Mouse (Mus musculus) C2C12 (cell line): ENCODE measurements around the gene Samd5. TPM values are rescaled to one million over a fixed set of nuclear protein-coding genes. Genes with fewer than 3 reads are reported as not detected.
A peak's percentile ranks its signal among the peaks of the same experiment; 100 is the strongest.

Experiments
- H3K27me3 ChIP-seq: one replicate; pipeline ENCODE4 v1.6.1; 2011; ENCODE audit not compliant: control insufficient read depth, insufficient read depth, insufficient read length
- H3K36me3 ChIP-seq: one replicate; pipeline ENCODE4 v1.6.1; 2011; ENCODE audit not compliant: control insufficient read depth, insufficient read depth
- H3K4me3 ChIP-seq: one replicate; pipeline ENCODE4 v1.5.1; 2011; ENCODE audit warnings: mild to moderate bottlenecking, control low read depth; ENCODE audit not compliant: poor library complexity, insufficient read depth, severe bottlenecking
- H3K79me2 ChIP-seq: one replicate; pipeline ENCODE4 v1.6.1; 2011; ENCODE audit not compliant: control insufficient read depth, insufficient read depth
- H3K79me3 ChIP-seq: one replicate; pipeline ENCODE4 v1.6.1; 2011; ENCODE audit warnings: low read depth, control low read depth
- H3ac ChIP-seq: one replicate; pipeline ENCODE3; 2011; ENCODE audit warnings: low read depth; ENCODE audit not compliant: control insufficient read depth, insufficient read length
- CEBPB ChIP-seq: IDR thresholded peaks from one replicate; pipeline ENCODE4 v1.6.1; 2011; ENCODE audit warnings: low read depth, mild to moderate bottlenecking, control low read depth, moderate library complexity
- CTCF ChIP-seq: IDR thresholded peaks from one replicate; pipeline ENCODE4 v1.5.1; 2011; ENCODE audit not compliant: control insufficient read depth, insufficient read depth, insufficient read length
- FOSL1 ChIP-seq: IDR thresholded peaks from one replicate; pipeline ENCODE4 v1.8.0; 2011; ENCODE audit warnings: mild to moderate bottlenecking, low read length; ENCODE audit not compliant: poor library complexity, insufficient read depth, severe bottlenecking
- MAX ChIP-seq: IDR thresholded peaks from one replicate; pipeline ENCODE4 v1.6.1; 2011; ENCODE audit warnings: mild to moderate bottlenecking, control low read depth
- MYOD1 ChIP-seq: IDR thresholded peaks from one replicate; pipeline ENCODE4 v1.6.1; 2011; ENCODE audit warnings: low read depth; ENCODE audit not compliant: control insufficient read depth, insufficient read length
- MYOG ChIP-seq: IDR thresholded peaks from one replicate; pipeline ENCODE4 v1.6.1; 2011; ENCODE audit not compliant: control insufficient read depth, insufficient read length; ENCODE audit errors: extremely low read depth
- USF1 ChIP-seq: IDR thresholded peaks from one replicate; pipeline ENCODE4 v1.6.1; 2011; ENCODE audit warnings: low read depth, mild to moderate bottlenecking, control low read depth, moderate library complexity
- polyA plus RNA-seq: library from polyadenylated mRNA; unstranded; fragments of >200 nt; fragmentation: generic; extraction: Trizol; gene quantifications from one replicate; pipeline ENCODE4 v1.2.1, GENCODE M21; 2012; ENCODE audit warnings: missing spikeins

Samd5 gene
- polyA plus RNA-seq, 1 experiment: not detected

DNA sequence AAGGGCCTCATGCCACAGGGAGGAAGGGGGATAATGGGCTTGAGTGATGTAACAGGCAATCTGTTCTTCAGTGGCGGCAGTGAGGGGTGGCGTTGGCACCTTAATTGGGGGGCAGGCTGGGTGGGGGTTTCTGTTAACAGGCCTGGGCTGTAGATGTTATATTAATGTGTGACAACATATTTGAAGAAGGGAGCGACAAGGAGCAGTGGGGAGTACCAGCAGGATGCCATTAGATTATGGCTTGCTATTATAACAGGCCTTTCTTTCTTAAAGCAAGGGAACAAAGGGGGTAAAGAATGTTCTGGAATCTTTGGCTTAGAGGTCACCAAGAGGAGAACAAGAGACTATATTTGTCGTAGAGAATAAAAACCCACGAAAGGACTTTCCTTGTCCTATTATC lies 4.9 kb upstream of the Samd5 start:
- H3K27me3 ChIP-seq: peaks cover 12% of the 10 kb centered on the region
- H3K79me3 ChIP-seq: no peaks in the 10 kb centered on the region
- TF ChIP-seq MYOD1: no peak
- TF ChIP-seq FOSL1: no peak
- no peak for TF ChIP-seq CEBPB
- no peaks in the 10 kb centered on the region for H3K36me3 ChIP-seq
- no peaks in the 10 kb centered on the region for H3K79me2 ChIP-seq
- no peak overlapping the region for H3K4me3 ChIP-seq
- no peak overlapping the region for H3ac ChIP-seq

DNA sequence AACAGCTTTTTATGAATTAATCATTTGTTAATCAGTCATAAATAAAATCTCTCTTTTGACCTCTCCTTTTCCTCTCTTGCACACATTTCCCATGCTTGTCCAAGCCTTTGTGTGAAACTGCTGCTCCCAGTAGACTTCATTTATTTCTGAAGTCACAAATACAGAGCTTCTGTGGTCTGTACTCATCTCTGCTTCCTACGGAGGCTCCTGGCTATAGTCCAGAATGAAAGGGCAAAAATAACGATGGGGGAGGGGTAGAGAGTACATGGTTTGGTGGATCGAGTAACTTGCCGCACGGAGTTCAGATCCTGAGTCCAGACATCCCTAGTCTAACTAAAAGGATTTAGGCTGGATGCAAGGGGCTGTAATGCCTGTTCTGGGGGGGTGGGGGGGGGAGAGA lies 3.1 kb upstream of the Samd5 start:
- Histone ChIP-seq H3K79me2 (no peaks in the 10 kb centered on the region), H3K79me3 (no peaks in the 10 kb centered on the region), H3K36me3 (no peaks in the 10 kb centered on the region), H3ac (no peak overlapping the region), H3K27me3 (peaks cover 20% of the 10 kb centered on the region), H3K4me3 (no peak overlapping the region)
- TF ChIP-seq MAX (no peak), MYOG (no peak), CTCF (no peak), MYOD1 (no peak), USF1 (no peak), CEBPB (no peak)

DNA sequence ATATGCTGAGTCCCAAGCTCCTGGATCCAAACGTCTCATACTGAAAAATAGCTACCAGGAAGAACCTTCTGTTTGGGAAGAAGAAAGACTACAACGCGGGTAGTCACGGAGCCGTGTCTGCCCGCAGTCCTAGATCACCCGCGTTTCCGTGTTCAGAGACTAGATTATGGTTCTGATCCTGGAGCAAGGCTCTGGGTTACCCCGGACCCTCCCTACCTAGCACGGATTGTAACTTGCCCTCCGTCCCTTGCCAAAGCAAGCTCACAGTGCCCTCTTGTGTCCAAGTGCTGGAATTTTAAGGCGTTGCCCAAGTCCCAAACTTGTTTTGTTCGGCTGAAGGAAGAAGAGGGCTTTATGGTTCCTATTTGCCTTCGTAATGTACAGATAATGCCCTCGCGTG lies 1.9 kb upstream of the Samd5 start:
- Histone ChIP-seq H3K79me2 (no peaks in the 10 kb centered on the region), H3K36me3 (no peaks in the 10 kb centered on the region), H3K27me3 (peaks cover 20% of the 10 kb centered on the region), H3ac (no peak overlapping the region), H3K4me3 (no peak overlapping the region), H3K79me3 (no peaks in the 10 kb centered on the region)
- TF ChIP-seq CTCF (peak; percentile 50), FOSL1 (no peak)

DNA sequence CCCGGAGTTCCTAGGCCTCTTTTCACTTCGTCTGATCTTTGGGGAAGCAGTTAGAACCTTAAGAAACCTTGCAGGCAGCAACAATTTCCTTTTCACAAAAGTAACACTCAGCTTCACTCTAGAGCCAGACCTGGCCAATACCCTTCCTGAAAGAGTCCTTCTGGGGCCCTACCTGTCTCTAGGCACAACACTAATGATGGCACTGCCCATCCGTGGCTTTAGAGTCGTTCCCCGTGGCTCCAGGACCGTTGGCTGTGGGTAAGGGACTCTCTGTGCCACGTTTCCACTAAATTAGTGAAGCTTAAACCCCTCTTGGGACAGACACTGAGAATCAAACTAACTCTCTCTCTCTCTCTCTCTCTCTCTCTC lies 1.4 kb upstream of the Samd5 start:
- no peaks in the 10 kb centered on the region for H3K79me3 ChIP-seq
- no peaks in the 10 kb centered on the region for H3K36me3 ChIP-seq
- TF ChIP-seq CEBPB (no peak), MYOD1 (no peak), FOSL1 (no peak), CTCF (no peak), MAX (no peak), MYOG (no peak), USF1 (no peak)
- H3K79me2 ChIP-seq: no peaks in the 10 kb centered on the region
- peaks cover 20% of the 10 kb centered on the region for H3K27me3 ChIP-seq
- H3ac ChIP-seq: no peak overlapping the region
- H3K4me3 ChIP-seq: no peak overlapping the region

DNA sequence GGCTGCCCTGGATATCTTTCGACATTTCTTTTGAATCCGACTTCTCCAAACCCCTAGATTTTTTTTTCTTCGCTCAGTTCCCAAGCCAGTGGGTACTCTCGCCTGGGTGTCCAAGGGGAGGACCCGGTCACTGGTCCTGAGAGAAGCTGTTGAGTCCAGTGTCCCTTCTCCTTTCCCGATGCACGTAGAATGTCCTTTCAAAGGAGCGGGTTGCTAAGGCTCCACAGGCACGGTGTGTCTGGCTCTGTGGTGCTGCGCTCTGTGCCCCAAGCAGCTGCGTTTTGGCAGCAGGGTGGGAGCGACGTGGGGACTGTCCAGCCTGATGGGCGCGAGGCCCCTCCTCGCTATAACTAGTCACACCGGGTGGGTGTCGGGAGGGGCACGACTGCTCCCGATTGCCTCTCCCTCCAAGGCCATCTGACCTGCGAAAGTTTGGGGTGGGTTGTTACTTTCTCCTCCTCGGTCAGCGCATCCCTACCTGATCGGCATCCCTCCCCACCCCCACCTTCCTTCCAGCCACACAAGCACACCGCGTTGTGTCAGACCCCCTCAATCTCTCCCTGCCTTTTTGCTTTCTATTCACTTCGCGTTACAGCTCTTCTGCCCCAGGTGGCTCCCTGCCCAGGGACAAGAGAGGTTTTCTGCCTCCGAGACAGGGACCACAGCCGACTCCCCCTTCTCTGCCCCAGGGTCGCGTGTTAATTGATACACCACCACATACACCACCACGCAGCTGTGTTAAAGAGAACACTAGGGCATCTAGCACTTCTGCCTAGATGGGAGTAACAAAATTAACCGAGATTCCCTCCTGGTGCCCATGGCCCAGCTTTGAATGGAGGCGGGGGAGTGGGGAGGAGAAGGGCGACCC lies 776 bp upstream of the Samd5 start:
- no peak for TF ChIP-seq CEBPB
- no peak for TF ChIP-seq FOSL1
- TF ChIP-seq MAX: no peak
- no peak for TF ChIP-seq USF1
- TF ChIP-seq MYOD1: no peak
- TF ChIP-seq MYOG: no peak
- TF ChIP-seq CTCF: no peak
- H3K27me3 ChIP-seq: peaks cover 20% of the 10 kb centered on the region
- H3K4me3 ChIP-seq: no peak overlapping the region
- no peak overlapping the region for H3ac ChIP-seq
- H3K79me3 ChIP-seq: no peaks in the 10 kb centered on the region
- H3K79me2 ChIP-seq: no peaks in the 10 kb centered on the region
- H3K36me3 ChIP-seq: no peaks in the 10 kb centered on the region

DNA sequence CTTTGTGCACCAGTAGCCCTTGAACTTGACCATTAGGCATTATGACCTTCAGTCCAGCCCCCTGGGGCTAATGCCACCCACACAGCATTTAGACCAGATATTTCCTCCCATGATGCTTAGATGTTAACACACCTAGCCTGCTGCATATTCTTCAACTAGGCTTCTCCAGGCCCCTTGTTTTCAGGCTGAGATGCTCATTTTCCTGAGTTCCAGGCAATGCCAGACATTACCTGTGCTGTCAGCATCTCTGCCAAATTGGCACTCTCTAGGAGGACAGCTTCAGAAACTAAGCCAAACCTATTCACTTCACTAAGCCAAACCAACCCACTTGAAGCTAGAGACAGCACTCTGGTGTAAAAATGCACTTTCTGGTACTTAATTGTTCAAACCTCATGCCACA lies 1.7 kb downstream of the Samd5 start:
- H3K79me3 ChIP-seq: no peaks in the 10 kb centered on the region
- H3K27me3 ChIP-seq: peaks cover 20% of the 10 kb centered on the region
- H3K36me3 ChIP-seq: no peaks in the 10 kb centered on the region
- no peaks in the 10 kb centered on the region for H3K79me2 ChIP-seq
- H3K4me3 ChIP-seq: no peak overlapping the region
- H3ac ChIP-seq: no peak overlapping the region
- TF ChIP-seq MYOG (no peak), CTCF (no peak), FOSL1 (no peak)
